Mouse (Mus musculus) liver, embryonic 14.5 days (tissue): ENCODE data around the gene Prtn3. TPM values are rescaled to one million over a fixed set of nuclear protein-coding genes. Genes with fewer than 3 reads are reported as not detected.
A peak's percentile ranks its signal among the peaks of the same experiment; 100 is the strongest.

Experiments used
- ATAC-seq: fragments of 200-750 bp; cut with Nextera tagmentation; 2 replicates; pipeline ENCODE4 v1.8.0; 2017; ENCODE audit warnings: moderate number of reproducible peaks, mild to moderate bottlenecking, moderate library complexity; ENCODE audit not compliant: insufficient read depth
- DNase-seq, 3 experiments: peaks; one replicate each; pipeline ENCODE4 v3.0.0-alpha.2; 2012 to 2013; ENCODE audit warnings: low read depth in 3 of 3, low spot score in 3 of 3
- H3K27ac ChIP-seq: fragments of 300-500 bp; sonication (generic); 2 replicates; pipeline ENCODE4 v1.5.1; 2014; ENCODE audit warnings: moderate library complexity, mild to moderate bottlenecking, control low read depth, inconsistent platforms
- H3K27me3 ChIP-seq: fragments of 300-500 bp; sonication (generic); 2 replicates; pipeline ENCODE4 v1.6.1; 2014; ENCODE audit warnings: mild to moderate bottlenecking, low read length, moderate library complexity; ENCODE audit not compliant: control insufficient read depth, insufficient read depth
- H3K36me3 ChIP-seq: fragments of 300-500 bp; sonication (generic); replicated peaks from 2 replicates; pipeline ENCODE4 v1.6.1; 2014; ENCODE audit warnings: low read depth; ENCODE audit not compliant: control insufficient read depth, insufficient read depth
- H3K4me1 ChIP-seq, 2 experiments: fragments of 200-500 bp in 1 of 2; fragments of 300-500 bp in 1 of 2; sonication (generic) in 1 of 2; replicated peaks; 2 replicates each; pipeline ENCODE4 v1.6.1; 2012 to 2014; ENCODE audit warnings: antibody characterized with exemption in 1 of 2, inconsistent platforms in 1 of 2, low read length in 1 of 2; ENCODE audit not compliant: control insufficient read depth in 2 of 2, insufficient read depth in 2 of 2
- H3K4me2 ChIP-seq: fragments of 300-500 bp; sonication (generic); 2 replicates; pipeline ENCODE4 v1.6.1; 2014; ENCODE audit warnings: low read depth, mild to moderate bottlenecking, control low read depth, moderate library complexity
- H3K4me3 ChIP-seq, 2 experiments: fragments of 200-500 bp in 1 of 2; fragments of 300-500 bp in 1 of 2; sonication (generic) in 1 of 2; 2 replicates each; pipeline ENCODE4 v1.5.1; 2012 to 2014; ENCODE audit warnings: low read depth in 2 of 2, low read length in 2 of 2, mild to moderate bottlenecking in 2 of 2, control low read depth in 1 of 2, inconsistent platforms in 1 of 2, moderate library complexity in 1 of 2; ENCODE audit not compliant: insufficient read depth in 1 of 2
- H3K9ac ChIP-seq: fragments of 300-500 bp; sonication (generic); replicated peaks from 2 replicates; pipeline ENCODE4 v1.6.1; 2014; ENCODE audit warnings: mild to moderate bottlenecking, control low read depth, moderate library complexity
- H3K9me3 ChIP-seq: fragments of 300-500 bp; sonication (generic); 2 replicates; pipeline ENCODE4 v1.6.1; 2016; ENCODE audit warnings: low read length, mixed read lengths; ENCODE audit not compliant: control insufficient read depth
- CTCF ChIP-seq: IDR thresholded peaks from 2 replicates; pipeline ENCODE4 v1.5.1; 2016; ENCODE audit warnings: antibody characterized with exemption, low read depth, control low read depth
- EP300 ChIP-seq: IDR thresholded peaks from 2 replicates; pipeline ENCODE4 v1.6.1; 2016; ENCODE audit warnings: antibody characterized with exemption, low read depth
- WGBS: fragments of 180-500 bp; shearing (Covaris S2); extraction: QIAGEN DNeasy Blood & Tissue Kit; methylation state at CpG from one replicate; pipeline ENCODE4 v1.1.7; 2014; ENCODE audit not compliant: insufficient replicate concordance; 5-methylcytosine and 5-hydroxymethylcytosine counted together
- polyA plus RNA-seq, 2 experiments: library from polyadenylated mRNA; depleted of rRNA in 1 of 2; stranded (reverse) in 1 of 2; unstranded in 1 of 2; fragments of >200 nt; fragmentation: Nextera tagmentation in 1 of 2; extraction: Ambion mirVana in 1 of 2; gene quantifications; 2 replicates each; pipeline versions ENCODE4 v1.2.1 to v1.2.3; 2012 to 2014

Prtn3 gene
- polyA plus RNA-seq, 2 experiments = 132 to 133 TPM

DNA sequence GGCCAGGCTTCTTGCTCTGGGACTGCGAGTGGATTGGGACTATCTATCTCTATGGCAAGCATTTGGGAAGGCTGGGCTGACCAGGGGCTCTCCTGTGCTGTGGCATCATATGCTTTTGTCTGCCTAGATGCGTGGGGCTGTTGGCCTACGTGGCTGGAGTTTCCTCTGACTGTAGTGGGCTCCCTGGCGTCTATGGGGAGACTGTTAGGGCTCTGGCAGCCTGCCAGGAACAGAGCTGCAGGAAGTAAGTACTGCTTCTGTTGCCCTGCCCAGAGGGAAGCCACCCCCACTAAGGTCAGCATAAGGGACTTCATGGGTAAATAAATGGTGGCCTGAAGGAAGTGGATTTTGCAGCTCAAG, 16.8 kb upstream of the Prtn3 start:
- DNase-seq (peak in 1 of 3 experiments; percentile 41), ATAC-seq (no peak)
- no peak overlapping the region for H3K27ac ChIP-seq
- H3K9me3 ChIP-seq = no peaks in the 10 kb centered on the region
- WGBS = 18% methylated on average over 4 of the region's 4 CpGs
- peak overlapping the region; percentile 83 for H3K9ac ChIP-seq
- peak overlapping the region; percentile 72 to 80 for H3K4me3 ChIP-seq
- H3K36me3 ChIP-seq = peaks cover 59% of the 10 kb centered on the region
- no peaks in the 10 kb centered on the region for H3K27me3 ChIP-seq
- TF ChIP-seq EP300 (no peak), CTCF (no peak)
- peaks cover 17 to 37% of the 10 kb centered on the region in 2 experiments for H3K4me1 ChIP-seq
- H3K4me2 ChIP-seq = peak overlapping the region; percentile 87

DNA sequence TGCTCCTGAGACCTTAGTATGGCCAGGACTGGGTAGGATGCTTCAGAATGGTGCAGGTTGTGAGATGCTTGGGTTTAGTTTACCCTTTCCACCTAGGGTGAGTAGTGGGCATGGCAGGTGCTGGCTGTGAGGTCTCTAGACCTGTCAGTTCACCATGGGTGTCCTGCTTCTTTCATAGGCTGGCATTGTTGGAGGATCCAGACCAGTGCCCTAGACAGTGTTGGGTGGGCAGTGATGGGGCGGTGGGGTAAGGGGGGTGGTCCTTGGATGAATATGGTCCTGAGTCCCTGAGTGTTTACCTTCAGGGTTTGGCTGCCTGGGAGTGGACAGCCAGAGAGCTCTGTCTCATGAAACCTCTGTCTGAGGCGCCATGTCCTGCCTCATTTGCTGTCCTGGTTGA, 16.4 kb upstream of the Prtn3 start:
- H3K27me3 ChIP-seq = no peaks in the 10 kb centered on the region
- no peak overlapping the region for H3K9ac ChIP-seq
- H3K4me3 ChIP-seq = no peak overlapping the region
- no peak for DNase-seq
- no peak overlapping the region for H3K27ac ChIP-seq
- peaks cover 64% of the 10 kb centered on the region for H3K36me3 ChIP-seq
- TF ChIP-seq EP300 (no peak), CTCF (no peak)
- H3K4me2 ChIP-seq = peak overlapping the region; percentile 87
- no peak for ATAC-seq
- H3K9me3 ChIP-seq = no peaks in the 10 kb centered on the region
- H3K4me1 ChIP-seq = peaks cover 12 to 32% of the 10 kb centered on the region in 2 experiments
- WGBS = 85% methylated on average over 2 of the region's 2 CpGs

- DNase-seq = no peak
These were observed 15.7 kb upstream of the Prtn3 start for GRCm38 (mm10) chr10:79858416-79859074.

DNA sequence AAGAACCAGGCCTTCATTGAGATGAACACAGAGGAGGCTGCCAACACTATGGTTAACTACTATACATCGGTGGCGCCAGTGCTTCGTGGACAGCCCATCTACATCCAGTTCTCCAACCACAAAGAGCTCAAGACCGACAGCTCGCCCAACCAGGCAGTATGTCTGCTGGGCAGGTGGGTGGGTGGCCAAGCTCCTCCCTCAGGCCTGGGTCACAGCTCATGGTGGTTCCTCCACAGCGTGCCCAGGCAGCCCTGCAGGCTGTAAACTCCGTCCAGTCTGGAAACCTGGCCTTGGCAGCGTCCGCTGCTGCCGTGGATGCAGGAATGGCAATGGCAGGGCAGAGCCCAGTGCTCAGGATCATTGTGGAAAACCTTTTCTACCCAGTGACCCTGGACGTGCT, 15.2 kb upstream of the Prtn3 start:
- H3K9me3 ChIP-seq = no peaks in the 10 kb centered on the region
- DNase-seq = no peak
- H3K27ac ChIP-seq = no peak overlapping the region
- H3K27me3 ChIP-seq = no peaks in the 10 kb centered on the region
- peaks cover 8 to 24% of the 10 kb centered on the region in 2 experiments; a peak in 3 of 4 replicates for H3K4me1 ChIP-seq
- WGBS = 88% methylated on average over 11 of the region's 11 CpGs
- TF ChIP-seq EP300 = no peak
- TF ChIP-seq CTCF = no peak
- H3K4me3 ChIP-seq = no peak overlapping the region
- no peak overlapping the region for H3K9ac ChIP-seq
- peaks cover 75% of the 10 kb centered on the region for H3K36me3 ChIP-seq
- no peak overlapping the region for H3K4me2 ChIP-seq
- ATAC-seq = no peak

More at GRCm38 (mm10) chr10:79858416-79859074, 15.7 kb upstream of the Prtn3 start:
- no peak for TF ChIP-seq EP300
- TF ChIP-seq CTCF = no peak
- peaks cover 70% of the 10 kb centered on the region for H3K36me3 ChIP-seq
- no peak for ATAC-seq
- H3K4me3 ChIP-seq = no peak overlapping the region
- no peaks in the 10 kb centered on the region for H3K9me3 ChIP-seq
- peaks cover 8 to 27% of the 10 kb centered on the region in 2 experiments; a peak in 3 of 4 replicates for H3K4me1 ChIP-seq
- no peak overlapping the region for H3K9ac ChIP-seq
- no peak overlapping the region for H3K27ac ChIP-seq
- no peaks in the 10 kb centered on the region for H3K27me3 ChIP-seq
- peak overlapping the region; percentile 87 for H3K4me2 ChIP-seq
- 68% methylated on average over 17 of the region's 17 CpGs for WGBS

GRCm38 (mm10) chr10:79860079-79860911, 14.0 kb upstream of the Prtn3 start:
- peaks cover 8 to 24% of the 10 kb centered on the region in 2 experiments; a peak in 3 of 4 replicates for H3K4me1 ChIP-seq
- 90% methylated on average over 26 of the region's 26 CpGs for WGBS
- no peak overlapping the region for H3K9ac ChIP-seq

More at GRCm38 (mm10) chr10:79860079-79860911, 14.0 kb upstream of the Prtn3 start:
- Histone ChIP-seq H3K9me3 (no peaks in the 10 kb centered on the region), H3K36me3 (peaks cover 75% of the 10 kb centered on the region), H3K4me3 (no peak overlapping the region), H3K27ac (no peak overlapping the region), H3K4me2 (no peak overlapping the region), H3K27me3 (no peaks in the 10 kb centered on the region)
- no peak for ATAC-seq
- no peak for TF ChIP-seq CTCF
- no peak for TF ChIP-seq EP300
- no peak for DNase-seq
